Mouse (Mus musculus) liver, embryonic 15.5 days (tissue): Measurements from ENCODE around the gene Gm16253. TPM values are rescaled to one million over a fixed set of nuclear protein-coding genes. Genes with fewer than 3 reads are reported as not detected.

Experiments
- ATAC-seq: fragments of 200-750 bp; cut with Nextera tagmentation; 2 replicates; pipeline ENCODE4 v1.8.0; 2017; ENCODE audit warnings: moderate number of reproducible peaks, mild to moderate bottlenecking, moderate library complexity; ENCODE audit not compliant: insufficient read depth
- H3K27ac ChIP-seq: fragments of 300-500 bp; sonication (generic); replicated peaks from 2 replicates; pipeline ENCODE4 v1.5.1; 2015; ENCODE audit warnings: mild to moderate bottlenecking, inconsistent platforms
- H3K27me3 ChIP-seq: fragments of 300-500 bp; sonication (generic); 2 replicates; pipeline ENCODE4 v1.6.1; 2015; ENCODE audit warnings: mild to moderate bottlenecking, inconsistent platforms
- H3K36me3 ChIP-seq: fragments of 300-500 bp; sonication (generic); replicated peaks from 2 replicates; pipeline ENCODE4 v1.6.1; 2015; ENCODE audit warnings: moderate library complexity, mild to moderate bottlenecking, inconsistent platforms
- H3K4me1 ChIP-seq: fragments of 300-500 bp; sonication (generic); replicated peaks from 2 replicates; pipeline ENCODE4 v1.6.1; 2015; ENCODE audit warnings: inconsistent platforms
- H3K4me2 ChIP-seq: fragments of 300-500 bp; sonication (generic); 2 replicates; pipeline ENCODE4 v1.6.1; 2015; ENCODE audit warnings: moderate library complexity, mild to moderate bottlenecking, inconsistent platforms
- H3K4me3 ChIP-seq: fragments of 300-500 bp; sonication (generic); replicated peaks from 2 replicates; pipeline ENCODE4 v1.5.1; 2015; ENCODE audit warnings: mild to moderate bottlenecking, inconsistent platforms
- H3K9ac ChIP-seq: fragments of 300-500 bp; sonication (generic); 2 replicates; pipeline ENCODE4 v1.6.1; 2015; ENCODE audit warnings: moderate library complexity, mild to moderate bottlenecking, inconsistent platforms
- H3K9me3 ChIP-seq: fragments of 300-500 bp; sonication (generic); replicated peaks from 2 replicates; pipeline ENCODE4 v1.6.1; 2016; ENCODE audit warnings: inconsistent platforms
- WGBS: fragments of 180-500 bp; shearing (Covaris S2); methylation state at CpG from one replicate; pipeline ENCODE4 v1.1.7; 2015; ENCODE audit warnings: mixed read lengths; ENCODE audit not compliant: insufficient replicate concordance; 5-methylcytosine and 5-hydroxymethylcytosine counted together
- polyA plus RNA-seq: library from polyadenylated mRNA; unstranded; fragments of >200 nt; fragmentation: Nextera tagmentation; extraction: Ambion mirVana; gene quantifications from 2 replicates; pipeline ENCODE4 v1.2.1, GENCODE M21; 2015

Gm16253 gene
- polyA plus RNA-seq, 1 experiment from 2014 or later, result 0.17 TPM

- peak; percentile 97 for ATAC-seq
- H3K27ac ChIP-seq, result peak within 1 kb of the TSS; percentile 89
- no peaks in the 10 kb centered on the region for H3K27me3 ChIP-seq
- peak within 1 kb of the TSS; percentile 87 for H3K9ac ChIP-seq
- peak within 1 kb of the TSS; percentile 84 for H3K4me2 ChIP-seq
- peak within 1 kb of the TSS; percentile 75 for H3K4me3 ChIP-seq
- H3K36me3 ChIP-seq, result peaks cover 26% of the 10 kb centered on the region
- H3K9me3 ChIP-seq, result no peaks in the 10 kb centered on the region
- WGBS, result under 1% methylated on average over 26 of the region's 26 CpGs
- peaks cover 62% of the 10 kb centered on the region for H3K4me1 ChIP-seq
Measured at GRCm38 (mm10) chr3:96557694-96558093, 19.1 kb upstream of the Gm16253 start, which contains the start of gene Txnip. Txnip (plus strand) TSS chr3:96557957.

- H3K9ac ChIP-seq, result peak overlapping the region; percentile 87
- peak; percentile 22 for ATAC-seq
- peak overlapping the region; percentile 89 for H3K27ac ChIP-seq
- peaks cover 62% of the 10 kb centered on the region for H3K4me1 ChIP-seq
- H3K4me3 ChIP-seq, result peak overlapping the region; percentile 75
- H3K9me3 ChIP-seq, result no peaks in the 10 kb centered on the region
- H3K36me3 ChIP-seq, result peaks cover 26% of the 10 kb centered on the region
- H3K27me3 ChIP-seq, result no peaks in the 10 kb centered on the region
- WGBS, result under 1% methylated on average over 17 of the region's 17 CpGs
- H3K4me2 ChIP-seq, result peak overlapping the region; percentile 84
Measured at GRCm38 (mm10) chr3:96558159-96558558, 18.6 kb upstream of the Gm16253 start.

- ATAC-seq, result no peak
- Histone ChIP-seq H3K27ac (peak overlapping the region; percentile 89), H3K4me1 (peaks cover 60% of the 10 kb centered on the region), H3K4me3 (peak overlapping the region; percentile 75), H3K36me3 (peaks cover 26% of the 10 kb centered on the region), H3K4me2 (peak overlapping the region; percentile 84), H3K9me3 (no peaks in the 10 kb centered on the region), H3K9ac (peak overlapping the region; percentile 87), H3K27me3 (no peaks in the 10 kb centered on the region)
- 9% methylated on average over 10 of the region's 10 CpGs for WGBS
Measured at GRCm38 (mm10) chr3:96558668-96559196, 18.1 kb upstream of the Gm16253 start.

GRCm38 (mm10) chr3:96559398-96559910, 17.3 kb upstream of the Gm16253 start:
- Histone ChIP-seq H3K4me2 (peak overlapping the region; percentile 84), H3K27ac (peak overlapping the region; percentile 89), H3K9ac (peak overlapping the region; percentile 87), H3K4me3 (peak overlapping the region; percentile 75), H3K36me3 (peaks cover 26% of the 10 kb centered on the region), H3K9me3 (no peaks in the 10 kb centered on the region), H3K4me1 (peaks cover 65% of the 10 kb centered on the region), H3K27me3 (no peaks in the 10 kb centered on the region)
- WGBS, result 13% methylated on average over 12 of the region's 12 CpGs
- ATAC-seq, result no peak

- Histone ChIP-seq H3K4me1 (peaks cover 68% of the 10 kb centered on the region), H3K9ac (peak overlapping the region; percentile 87)
- no peak for ATAC-seq
Measured at GRCm38 (mm10) chr3:96559911-96560850, 16.6 kb upstream of the Gm16253 start.

GRCm38 (mm10) chr3:96560881-96561668, 15.7 kb upstream of the Gm16253 start:
- Histone ChIP-seq H3K4me3 (peak overlapping the region; percentile 75), H3K27me3 (no peaks in the 10 kb centered on the region), H3K9ac (0 out of 2 replicates have a peak overlapping the region, but pooled peaks have one; percentile 87), H3K36me3 (peaks cover 26% of the 10 kb centered on the region), H3K4me2 (peak overlapping the region; percentile 84), H3K9me3 (no peaks in the 10 kb centered on the region), H3K27ac (peak overlapping the region; percentile 46), H3K4me1 (peaks cover 66% of the 10 kb centered on the region)
- ATAC-seq, result no peak
- WGBS, result 64% methylated on average over 9 of the region's 9 CpGs

More at GRCm38 (mm10) chr3:96559911-96560850, 16.6 kb upstream of the Gm16253 start:
- Histone ChIP-seq H3K27me3 (no peaks in the 10 kb centered on the region), H3K4me2 (peak overlapping the region; percentile 84), H3K27ac (peak overlapping the region; percentile 89; the same call in 1 of the 2 replicates), H3K4me3 (peak overlapping the region; percentile 75), H3K36me3 (peaks cover 26% of the 10 kb centered on the region), H3K9me3 (no peaks in the 10 kb centered on the region)
- 38% methylated on average over 23 of the region's 23 CpGs for WGBS

GRCm38 (mm10) chr3:96561946-96562681, 14.7 kb upstream of the Gm16253 start:
- WGBS, result 41% methylated on average over 10 of the region's 10 CpGs
- peak overlapping the region; percentile 21; the same call in 1 of the 2 replicates for H3K4me2 ChIP-seq
- H3K9me3 ChIP-seq, result no peaks in the 10 kb centered on the region
- H3K27ac ChIP-seq, result peak overlapping the region; percentile 43; the same call in 1 of the 2 replicates
- no peaks in the 10 kb centered on the region for H3K27me3 ChIP-seq
- peaks cover 26% of the 10 kb centered on the region for H3K36me3 ChIP-seq
- no peak overlapping the region for H3K9ac ChIP-seq
- no peak overlapping the region for H3K4me3 ChIP-seq
- no peak for ATAC-seq
- H3K4me1 ChIP-seq, result peaks cover 66% of the 10 kb centered on the region

GRCm38 (mm10) chr3:96563267-96563666, 13.5 kb upstream of the Gm16253 start:
- no peak overlapping the region for H3K4me2 ChIP-seq
- peaks cover 70% of the 10 kb centered on the region for H3K4me1 ChIP-seq
- 52% methylated on average over 8 of the region's 8 CpGs for WGBS
- no peak overlapping the region for H3K4me3 ChIP-seq
- no peak overlapping the region for H3K27ac ChIP-seq
- peaks cover 26% of the 10 kb centered on the region for H3K36me3 ChIP-seq
- H3K27me3 ChIP-seq, result no peaks in the 10 kb centered on the region
- no peaks in the 10 kb centered on the region for H3K9me3 ChIP-seq
- H3K9ac ChIP-seq, result no peak overlapping the region
- no peak for ATAC-seq

GRCm38 (mm10) chr3:96563911-96564632, 12.7 kb upstream of the Gm16253 start:
- Histone ChIP-seq H3K27me3 (no peaks in the 10 kb centered on the region), H3K4me1 (peaks cover 70% of the 10 kb centered on the region), H3K9ac (0 out of 2 replicates have a peak overlapping the region, but pooled peaks have one; percentile 30), H3K27ac (peak overlapping the region; percentile 56), H3K36me3 (peaks cover 25% of the 10 kb centered on the region), H3K9me3 (no peaks in the 10 kb centered on the region), H3K4me2 (peak overlapping the region; percentile 53), H3K4me3 (no peak overlapping the region)
- 30% methylated on average over 10 of the region's 10 CpGs for whole genome bisulfite sequencing
- ATAC-seq, result 0 out of 2 replicates have a peak, but pooled peaks have one; percentile 3
